Mouse (Mus musculus): Measurements from ENCODE around the gene Krt34.

Gene Krt34

DNA sequence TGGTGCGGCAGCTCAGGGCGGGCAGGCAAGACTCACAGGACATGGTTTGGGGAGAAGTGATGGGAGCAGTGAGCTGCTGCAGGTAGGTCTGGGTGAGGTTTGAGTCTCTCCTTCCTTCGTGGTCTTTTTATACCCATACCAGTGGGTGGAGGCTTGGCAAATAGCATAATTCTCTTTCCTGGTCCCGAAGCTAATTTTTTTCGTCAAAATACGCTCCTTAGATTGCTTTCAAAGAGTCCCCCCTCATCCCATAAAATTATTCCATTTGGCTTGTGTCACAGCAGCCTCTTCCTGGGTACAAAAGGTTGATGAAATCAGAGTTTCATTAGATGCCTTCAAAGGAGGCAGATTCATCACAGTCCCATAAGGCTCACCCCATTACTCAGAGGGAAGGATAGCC is at the start of gene Krt34:
Gene Krt34, minus strand, starts transcription at position 101 of the 400 bp plus-strand sequence.
- no peak for DNase-seq (ENCODE audit: extremely low read depth, low read depth)

DNA sequence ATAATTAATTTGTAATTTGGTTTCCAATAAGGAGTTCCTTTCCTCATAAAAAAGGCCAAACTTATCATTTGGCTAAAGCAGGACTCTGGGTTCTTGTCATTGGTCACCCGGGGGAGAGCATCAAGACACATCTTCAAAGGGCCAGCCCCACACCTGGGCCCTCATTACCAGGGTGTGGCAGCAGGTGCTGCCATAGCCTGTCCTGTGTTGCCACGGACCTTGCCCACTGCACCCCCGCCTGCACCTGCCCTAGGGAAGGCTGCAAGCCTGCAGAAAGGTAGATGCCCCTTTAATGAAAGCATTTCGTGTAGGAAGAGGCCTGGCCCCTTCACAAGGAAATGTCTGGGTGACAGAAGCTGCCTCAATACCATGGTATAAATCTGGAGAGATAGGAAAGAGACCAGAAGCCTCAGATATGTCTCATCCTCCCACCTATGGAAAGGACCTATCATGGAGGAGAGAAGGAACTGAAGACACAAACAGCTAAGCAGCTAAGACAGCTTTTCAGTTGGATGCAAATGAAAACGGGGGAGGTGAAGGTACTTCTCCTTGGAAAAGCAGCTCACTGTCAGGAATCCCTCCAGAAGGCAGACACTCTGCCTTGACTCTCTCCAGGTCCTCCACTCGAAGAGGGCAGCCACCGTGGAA is 47.1 kb upstream of the Krt34 start:
- no peak for DNase-seq (ENCODE audit: extremely low read depth, low read depth)

DNA sequence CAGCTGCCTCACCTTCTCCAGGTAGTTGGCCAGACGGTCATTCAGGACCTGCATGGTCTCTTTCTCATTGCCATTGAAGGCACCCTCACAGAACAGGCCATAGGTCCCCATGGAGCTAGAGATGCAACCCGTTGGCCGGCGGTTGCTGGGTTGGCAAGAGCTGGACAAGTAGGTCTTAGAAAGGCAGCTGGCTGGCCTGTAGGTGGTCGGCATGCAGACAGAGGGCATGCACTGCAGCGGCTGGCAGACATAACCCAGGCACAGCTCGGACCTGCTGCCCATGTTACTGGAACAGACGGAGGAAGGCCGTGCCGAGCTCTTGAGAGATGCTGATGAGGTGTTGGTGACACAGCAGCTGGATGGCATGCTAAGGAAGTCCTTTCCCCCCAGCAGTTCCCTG is 46.5 kb upstream of the Krt34 start, which contains the start of gene Krt32:
Gene Krt32, minus strand, starts transcription at position 366 of the 400 bp plus-strand sequence.
- no peak for DNase-seq (ENCODE audit: extremely low read depth, low read depth)

DNA sequence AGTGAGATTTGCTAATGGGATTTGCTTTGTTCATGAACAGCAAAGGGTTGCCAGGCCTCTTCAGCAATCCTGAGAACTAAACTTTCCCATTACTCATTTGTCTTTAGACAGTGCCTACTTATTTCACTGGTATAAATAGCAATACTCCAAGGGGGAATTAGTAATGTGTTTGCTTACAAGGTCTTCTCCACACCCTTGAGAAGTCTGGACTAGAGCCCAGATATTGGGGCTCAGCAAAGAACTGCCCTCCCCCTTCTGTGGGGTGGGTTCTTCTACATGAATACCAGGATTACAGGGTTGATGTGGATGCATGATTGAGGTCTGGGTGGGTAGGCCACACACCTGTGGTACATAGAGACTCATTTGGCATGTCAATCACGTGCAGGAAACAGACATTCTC is 32.5 kb upstream of the Krt34 start:
- no peak for DNase-seq (ENCODE audit: extremely low read depth, low read depth)

DNA sequence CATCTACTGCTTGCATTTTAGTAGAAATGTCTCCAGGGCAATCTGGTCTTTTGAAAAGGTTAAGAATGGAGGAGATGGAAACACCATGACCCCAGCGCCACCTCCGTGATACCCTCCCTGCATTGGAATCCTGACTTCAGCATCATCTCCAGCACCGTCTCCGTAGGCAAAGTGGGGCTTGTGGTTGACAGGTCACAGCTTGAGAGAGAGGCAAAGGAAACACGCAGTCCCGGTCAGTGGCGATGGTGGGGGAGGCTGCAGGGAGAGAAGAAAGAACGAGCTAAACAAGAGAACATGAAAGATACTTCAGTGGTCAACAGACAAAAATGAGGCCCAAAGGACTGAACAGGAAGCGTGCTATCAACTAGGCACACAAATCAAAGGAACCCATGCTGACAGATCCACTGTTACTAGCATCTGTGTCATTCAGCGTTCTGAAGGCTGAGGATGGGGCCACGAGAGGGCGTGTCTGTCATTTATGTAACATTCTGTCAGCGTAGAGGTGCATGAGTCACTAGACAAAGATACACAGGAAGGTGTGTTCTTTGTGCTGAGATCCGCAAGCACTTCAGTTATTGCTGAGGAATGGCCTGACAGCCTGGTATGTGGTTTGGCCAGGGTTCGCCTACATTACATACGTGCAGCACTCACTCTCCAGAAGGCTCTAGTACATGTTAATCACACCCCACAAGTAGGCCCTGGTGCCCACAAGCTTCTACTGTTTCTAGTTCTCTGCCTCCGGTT is 26.1 kb upstream of the Krt34 start:
- no peak for DNase-seq (ENCODE audit: extremely low read depth, low read depth)

DNA sequence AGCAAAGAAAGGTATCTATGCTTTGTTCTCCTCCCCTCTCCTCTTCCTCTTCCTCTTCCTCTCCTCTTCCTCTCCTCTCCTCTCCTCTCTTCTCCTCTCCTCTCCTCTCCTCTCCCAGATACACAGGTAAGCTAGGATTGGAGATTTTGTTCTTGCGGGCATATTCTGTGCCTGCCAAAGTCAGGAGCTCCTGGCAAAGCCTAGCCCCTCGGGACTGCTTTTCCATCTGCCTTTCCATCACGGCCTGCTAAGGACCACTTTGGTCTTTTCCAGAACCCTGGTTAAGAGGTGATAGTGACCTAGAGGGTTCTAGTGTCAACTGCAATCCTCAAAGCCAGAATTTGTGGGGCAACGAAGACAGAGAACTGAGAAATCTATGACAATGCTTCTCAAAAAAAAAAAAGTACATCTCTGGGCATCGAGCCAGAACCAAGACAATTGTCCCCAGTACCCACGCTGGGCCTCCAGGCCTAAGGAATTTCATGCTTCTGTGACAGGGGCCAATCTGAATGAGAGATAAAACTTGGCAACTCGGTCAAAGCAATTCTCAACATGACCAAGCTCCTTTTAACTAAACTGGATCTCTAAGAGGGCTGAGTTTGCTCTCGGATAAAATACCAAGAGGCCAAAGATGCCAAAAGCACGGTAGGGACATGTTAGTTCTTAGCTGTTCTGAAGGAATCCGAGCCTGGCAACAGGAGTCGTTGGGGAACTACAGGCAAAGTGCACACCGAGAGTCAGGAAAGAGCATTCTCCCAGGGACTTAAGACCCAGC is 25.1 kb upstream of the Krt34 start:
- DNase-seq (ENCODE audit: extremely low read depth, low read depth) = no peak

DNA sequence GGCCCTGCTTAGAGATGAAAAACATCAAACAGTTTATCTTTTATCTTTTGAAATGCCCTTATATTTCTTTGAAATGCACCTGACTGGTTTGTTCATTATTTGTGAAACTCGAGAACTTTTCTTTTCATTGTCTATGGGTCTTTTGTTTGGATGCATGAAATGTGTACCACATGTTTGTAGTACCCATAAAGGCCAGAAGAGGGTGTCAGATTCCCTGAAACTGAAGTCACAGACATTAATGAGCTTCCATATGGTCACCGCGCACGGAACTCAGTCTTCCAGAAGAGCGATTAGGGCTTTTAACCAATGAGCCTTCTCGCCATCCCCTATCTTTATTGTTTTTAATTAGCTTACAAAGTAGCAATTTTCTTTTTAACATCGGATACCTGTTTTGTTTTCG is 17.5 kb upstream of the Krt34 start:
- DNase-seq (ENCODE audit: extremely low read depth, low read depth) = no peak

DNA sequence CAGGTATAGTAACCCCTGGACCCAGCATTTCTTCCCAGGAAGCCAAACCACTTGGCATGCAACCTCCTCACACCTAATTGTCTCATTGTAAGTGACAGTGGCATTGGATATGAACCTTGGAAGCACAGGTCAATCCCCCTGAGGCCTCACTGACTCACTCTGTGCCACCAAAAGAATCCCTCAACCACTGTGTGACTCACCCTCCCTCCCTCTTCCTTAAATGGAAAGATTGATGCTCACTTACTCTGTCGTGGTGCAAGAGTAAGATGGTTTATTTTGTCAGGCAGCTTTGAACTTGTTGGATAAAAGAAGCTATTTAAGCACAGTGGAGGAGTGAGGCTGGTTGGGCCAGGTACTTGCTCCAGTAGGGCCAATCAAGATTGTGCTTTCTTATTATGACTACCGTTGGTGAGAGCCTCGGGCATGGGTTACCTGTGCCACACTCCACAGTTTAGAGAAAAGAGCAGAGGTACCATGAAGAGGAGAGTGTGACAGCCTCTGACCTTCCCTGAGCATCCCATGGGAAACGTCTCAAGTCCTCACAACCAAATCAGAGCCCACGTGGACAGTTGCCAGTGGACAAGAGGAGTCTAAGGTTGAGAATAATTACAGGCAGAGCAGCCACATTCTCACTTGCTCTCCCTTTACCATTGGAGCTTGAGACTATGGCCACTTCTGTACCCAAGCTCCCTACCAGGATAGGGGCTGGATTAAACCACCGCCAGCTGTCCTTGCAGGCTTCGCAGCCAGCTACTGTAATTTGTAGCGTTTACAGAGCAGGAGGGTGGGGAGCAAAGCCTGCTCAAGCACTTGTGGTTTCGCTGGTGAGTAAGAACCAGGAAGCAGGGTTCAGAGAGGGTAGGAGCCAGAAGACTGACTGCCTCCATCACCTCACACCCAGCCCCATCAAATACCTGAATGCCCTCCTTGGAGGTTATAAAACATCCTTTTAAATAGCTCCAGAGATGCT is 14.6 kb upstream of the Krt34 start:
- no peak for DNase-seq (ENCODE audit: extremely low read depth, low read depth)

DNA sequence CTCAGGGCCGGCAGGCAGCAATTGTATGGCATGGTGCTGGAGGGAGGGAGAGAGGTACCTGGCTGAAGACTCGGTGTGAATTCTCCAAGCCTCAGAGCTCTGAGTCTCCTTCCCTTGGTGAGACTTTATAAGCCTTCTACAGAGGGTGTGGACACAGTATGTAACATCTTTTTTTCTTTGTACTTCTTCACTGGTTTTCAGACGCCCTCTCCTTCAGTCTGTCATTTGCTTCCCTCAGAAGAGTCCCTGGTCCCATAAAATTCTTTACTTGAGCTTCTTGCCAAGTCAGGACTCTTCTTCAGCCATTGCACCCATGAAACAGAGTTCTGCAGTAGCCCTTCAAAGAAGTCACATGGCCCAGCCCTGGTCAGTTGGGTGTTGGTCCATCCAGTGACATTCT is 9.1 kb upstream of the Krt34 start, which contains the start of gene Krt31:
Gene Krt31, minus strand, starts transcription at position 101 of the 400 bp plus-strand sequence.
- DNase-seq (ENCODE audit: extremely low read depth, low read depth) = no peak

DNA sequence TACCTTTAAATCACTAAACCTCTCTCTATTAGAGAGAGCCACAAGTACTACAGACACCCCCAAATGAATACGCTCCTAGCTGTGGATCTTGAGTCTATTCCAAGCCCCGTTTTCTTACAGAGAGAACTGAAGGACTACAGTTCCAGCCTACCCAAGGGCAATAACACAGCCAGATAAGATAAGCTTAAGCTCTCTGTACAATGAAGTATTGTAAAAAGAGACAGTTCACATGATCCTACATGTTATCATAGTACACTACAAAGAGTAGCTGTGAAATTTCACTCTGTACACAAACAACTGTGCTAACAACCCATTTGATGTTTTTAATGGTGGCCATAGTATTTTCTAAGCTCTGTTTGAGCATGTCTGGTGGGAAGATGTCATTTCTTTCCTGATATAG is 5.8 kb upstream of the Krt34 start:
- DNase-seq (ENCODE audit: extremely low read depth, low read depth) = no peak

DNA sequence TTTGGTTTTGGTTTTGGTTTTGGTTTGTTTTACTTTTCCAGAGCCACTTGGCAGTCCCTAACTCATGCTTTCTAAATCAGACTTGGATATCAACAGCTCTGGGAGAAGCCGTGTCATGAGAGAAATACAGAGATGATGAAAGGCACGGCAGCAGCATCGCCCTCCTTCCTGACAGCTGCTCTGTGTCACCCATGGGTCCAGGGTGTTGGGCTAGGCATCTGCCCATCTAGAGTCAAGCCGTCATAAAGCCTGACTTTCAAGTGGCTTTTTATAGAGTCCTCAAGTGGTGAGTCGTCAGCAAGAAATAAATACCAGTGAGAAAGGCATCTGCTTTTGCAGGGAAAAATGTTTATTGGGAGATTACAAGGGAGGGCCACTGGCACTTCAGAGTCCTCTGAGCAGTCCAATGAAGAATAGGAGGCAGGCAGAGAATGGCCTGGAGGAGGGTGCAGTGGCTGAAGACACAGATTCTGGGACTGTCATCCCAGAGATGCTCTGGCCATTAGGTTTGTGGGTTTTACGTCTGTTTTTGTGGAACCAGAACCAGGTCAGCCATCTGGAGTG is 5.0 kb upstream of the Krt34 start:
- DNase-seq (ENCODE audit: extremely low read depth, low read depth) = no peak

DNA sequence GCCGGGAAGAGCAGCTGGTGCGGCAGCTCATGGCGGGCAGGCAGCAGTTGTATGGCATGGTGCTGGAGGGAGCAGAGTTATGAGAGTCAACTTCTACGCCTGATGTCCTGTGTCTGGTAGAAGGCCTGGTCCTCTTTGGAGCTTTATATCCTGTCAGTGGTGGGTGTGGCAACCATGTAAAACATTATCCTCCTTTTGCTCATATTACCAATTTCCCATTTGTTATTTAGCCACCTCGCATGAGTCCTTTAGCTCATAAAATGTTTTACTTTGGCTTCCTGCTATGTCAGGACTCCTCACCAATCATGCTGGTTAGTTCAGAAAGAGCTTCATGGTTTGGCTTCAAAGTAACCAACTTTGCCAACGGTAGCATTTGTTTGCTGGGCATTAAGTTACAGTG is 11.6 kb downstream of the Krt34 start, which contains the start of gene Krt33b:
Gene Krt33b, minus strand, starts transcription at position 101 of the 400 bp plus-strand sequence.
- no peak for DNase-seq (ENCODE audit: extremely low read depth, low read depth)

DNA sequence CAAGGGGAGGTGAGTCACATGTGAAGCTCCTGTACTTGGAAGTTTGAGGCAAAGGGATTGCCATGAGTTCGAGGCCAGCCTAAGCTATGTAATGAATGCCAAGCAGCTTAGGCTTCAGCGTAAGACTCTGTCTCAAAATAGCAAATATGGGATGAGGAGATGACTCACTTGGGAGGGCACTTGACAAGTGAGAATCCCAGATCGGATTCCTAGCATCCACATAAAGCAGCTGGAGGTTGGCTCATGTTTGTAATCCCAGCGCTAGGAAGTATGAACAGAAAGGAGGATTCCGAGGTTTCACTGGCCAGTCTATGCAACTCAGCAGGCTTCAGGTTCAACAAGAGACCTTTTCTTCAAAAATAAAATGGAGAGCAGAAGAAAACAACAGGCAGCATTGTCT is 19.9 kb downstream of the Krt34 start:
- no peak for DNase-seq (ENCODE audit: extremely low read depth, low read depth)

DNA sequence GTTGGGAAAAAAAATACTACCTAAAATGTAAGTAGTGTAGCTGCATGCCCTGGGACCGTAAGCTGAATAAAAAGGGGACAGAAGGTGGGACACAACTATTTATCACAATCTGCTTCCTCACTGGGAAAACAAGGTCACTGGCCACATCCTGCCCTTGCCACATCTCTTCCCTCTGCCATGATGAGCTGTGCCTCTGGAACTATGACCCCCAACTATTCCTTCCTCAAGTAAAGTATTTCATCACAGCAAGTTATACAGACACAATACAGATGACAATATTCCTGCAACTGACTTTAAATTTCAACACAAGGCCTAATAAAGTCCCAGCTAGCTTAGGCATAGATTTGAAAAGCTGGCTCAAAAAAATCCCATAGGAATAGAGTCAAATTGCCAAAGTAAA is 21.9 kb downstream of the Krt34 start:
- no peak for DNase-seq (ENCODE audit: extremely low read depth, low read depth)

DNA sequence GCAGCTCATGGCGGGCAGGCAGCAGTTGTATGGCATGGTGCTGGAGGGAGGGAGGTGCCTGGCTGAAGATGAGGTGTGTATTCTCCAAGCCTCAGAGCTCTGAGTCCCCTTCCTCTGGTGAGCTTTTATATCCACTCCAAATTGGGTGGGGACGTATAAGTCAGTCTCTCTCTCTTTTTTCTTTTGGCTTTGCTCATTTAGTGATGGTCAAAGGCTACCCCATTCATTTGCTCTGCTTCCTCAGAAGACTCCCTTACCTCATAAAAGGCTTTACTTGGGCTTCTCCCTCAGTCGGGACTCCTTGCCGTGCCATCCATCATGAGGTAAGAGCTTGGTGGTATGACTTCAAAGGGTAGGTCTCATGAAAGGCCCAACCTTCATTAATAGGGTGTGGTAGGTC is 25.2 kb downstream of the Krt34 start, which contains the start of gene Krt33a:
Gene Krt33a, minus strand, starts transcription at position 101 of the 400 bp plus-strand sequence.
- DNase-seq (ENCODE audit: extremely low read depth, low read depth) = no peak

DNA sequence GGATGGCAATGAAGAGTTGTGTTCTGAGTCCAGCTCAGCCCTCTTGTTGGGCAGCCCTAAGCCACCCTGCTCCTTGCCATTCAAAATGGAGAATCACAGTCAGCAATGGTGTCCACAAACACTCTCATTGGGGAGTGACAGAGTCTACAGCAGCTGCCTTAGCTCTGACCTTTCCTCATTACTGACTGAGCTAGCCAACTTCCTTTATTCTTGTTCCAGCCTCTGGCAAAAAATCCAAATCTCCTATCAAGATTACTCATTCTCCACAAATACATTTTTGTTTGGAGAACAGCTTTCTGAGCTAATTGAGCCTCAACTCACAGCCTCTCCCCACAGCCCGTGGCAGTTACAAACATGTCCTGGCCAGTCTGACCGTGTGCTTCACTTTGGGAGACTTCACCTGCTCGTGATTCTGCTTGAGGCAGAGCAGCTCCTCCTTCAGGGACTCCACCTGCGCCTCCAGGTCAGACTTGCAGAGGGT is 27.6 kb downstream of the Krt34 start:
- no peak for DNase-seq (ENCODE audit: extremely low read depth, low read depth)

DNA sequence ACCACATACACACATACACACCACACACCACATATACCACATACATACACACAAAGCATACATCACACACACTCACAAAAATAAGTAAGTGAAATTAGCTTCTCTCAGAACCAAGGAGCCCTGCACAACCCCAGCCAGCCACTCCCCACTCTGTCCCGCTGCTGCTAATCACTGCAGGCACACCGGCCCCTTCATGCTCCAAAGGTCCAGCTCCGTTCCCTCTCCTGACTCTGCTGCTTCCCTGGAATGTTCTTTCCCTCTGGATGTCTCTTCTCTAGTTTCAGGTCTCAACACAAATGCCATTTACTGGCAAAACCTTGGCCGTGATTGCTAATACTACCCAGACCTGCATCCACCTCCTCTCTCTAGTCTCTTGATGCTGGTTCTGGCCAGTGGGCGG is 30.7 kb downstream of the Krt34 start:
- no peak for DNase-seq (ENCODE audit: extremely low read depth, low read depth)

DNA sequence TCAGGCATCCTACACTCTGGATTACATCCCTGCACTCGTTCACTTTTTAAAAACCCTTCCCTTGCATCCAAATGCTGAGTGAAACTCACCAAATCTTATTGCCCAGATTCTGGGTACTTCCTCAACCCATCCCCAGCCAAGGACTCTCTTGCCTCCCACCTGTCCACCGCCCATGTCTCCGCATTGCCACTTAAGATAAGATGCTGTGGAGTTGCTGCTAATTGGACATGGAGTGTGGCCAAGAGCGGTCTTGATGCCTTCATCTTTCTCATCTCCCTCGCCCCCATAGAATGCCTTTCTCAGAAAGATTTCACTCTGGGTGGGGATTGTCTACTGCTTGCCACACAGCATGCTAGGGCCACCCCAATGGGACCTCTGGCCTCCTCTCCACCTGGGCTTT is 33.0 kb downstream of the Krt34 start:
- DNase-seq (ENCODE audit: extremely low read depth, low read depth) = no peak

DNA sequence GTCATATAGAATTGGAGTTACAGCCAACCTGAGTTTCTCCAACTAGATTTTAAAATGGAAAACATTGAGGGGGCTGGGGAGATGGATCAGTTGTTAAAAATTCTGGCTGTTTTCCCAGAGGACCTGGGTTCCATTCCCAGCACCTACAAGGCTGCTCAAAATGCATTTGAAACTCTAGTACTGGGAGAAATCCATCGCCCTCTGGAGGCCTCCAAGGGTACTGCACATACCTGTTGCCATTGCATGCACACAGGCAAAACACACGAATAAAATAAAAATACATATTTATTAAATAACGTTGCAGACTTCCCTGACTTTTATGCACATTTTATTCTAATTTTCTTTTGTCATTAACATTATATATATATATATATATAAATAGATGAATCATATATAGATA is 34.7 kb downstream of the Krt34 start:
- no peak for DNase-seq (ENCODE audit: extremely low read depth, low read depth)

DNA sequence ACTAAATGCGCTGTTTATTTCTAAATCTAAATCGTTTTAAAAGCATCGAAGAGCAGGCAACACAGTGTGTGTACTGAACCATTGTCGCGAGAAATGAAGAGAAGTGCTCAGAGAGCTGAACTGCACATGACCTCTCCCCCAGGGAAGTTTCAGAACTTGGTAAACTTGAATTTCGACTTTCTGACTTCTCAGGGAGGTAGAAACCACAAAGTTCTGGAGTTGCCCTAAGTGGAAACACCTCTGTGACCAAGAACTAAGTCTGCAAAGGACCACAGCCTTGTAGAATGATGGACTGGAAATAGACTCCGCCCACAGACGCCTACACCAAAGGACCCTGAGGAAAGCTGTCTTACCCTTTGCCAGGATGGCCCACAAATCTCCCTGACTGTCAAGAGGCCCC is 35.4 kb downstream of the Krt34 start:
- DNase-seq (ENCODE audit: extremely low read depth, low read depth) = no peak
